Mouse (Mus musculus): ENCODE measurements around the gene Cops9. TPM values are rescaled to one million over a fixed set of nuclear protein-coding genes. Genes with fewer than 3 reads are reported as not detected.

The Cops9 gene
- polyA plus RNA-seq, 1 experiment: 507 TPM

- H3K79me2 ChIP-seq (ENCODE audit: control insufficient read depth, insufficient read depth): no peaks in the 10 kb centered on the region
- H3K4me3 ChIP-seq: no peak overlapping the region
- H3K27me3 ChIP-seq (ENCODE audit: control insufficient read depth, insufficient read depth, insufficient read length): no peaks in the 10 kb centered on the region
- H3ac ChIP-seq (ENCODE audit: control insufficient read depth, insufficient read length): no peak overlapping the region
- H3K4me2 ChIP-seq (ENCODE audit: low read depth): no peak overlapping the region
- H3K36me3 ChIP-seq (ENCODE audit: control insufficient read depth, insufficient read depth): no peaks in the 10 kb centered on the region
- TF ChIP-seq MYOD1 (IDR thresholded peaks at IDR 0.05; ENCODE audit: control insufficient read depth in 1 of 3, insufficient read length in 2 of 3, low read depth in 2 of 3) (no peak), E2F4 (IDR thresholded peaks at IDR 0.05; ENCODE audit: insufficient read depth) (no peak), REST (IDR thresholded peaks at IDR 0.05; ENCODE audit: insufficient read depth, insufficient read length) (no peak), MYOG (IDR thresholded peaks at IDR 0.05; ENCODE audit: control insufficient read depth in 1 of 3, insufficient read depth in 1 of 3, insufficient read length in 2 of 3, low read depth in 2 of 3) (no peak), USF1 (IDR thresholded peaks at IDR 0.05; ENCODE audit: low read depth) (no peak), SRF (IDR thresholded peaks at IDR 0.05; ENCODE audit: control insufficient read depth, insufficient read length, low read depth) (no peak), POLR2AphosphoS2 (IDR thresholded peaks at IDR 0.05; ENCODE audit: insufficient read length, low read depth) (no peak), TCF12 (IDR thresholded peaks at IDR 0.05; ENCODE audit: insufficient read depth, poor library complexity, severe bottlenecking) (no peak), MAX (IDR thresholded peaks at IDR 0.05; ENCODE audit: low read depth) (no peak), TCF3 (IDR thresholded peaks at IDR 0.05; ENCODE audit: insufficient read length, low read depth) (no peak), CEBPB (IDR thresholded peaks at IDR 0.05; ENCODE audit: insufficient read depth, poor library complexity, severe bottlenecking) (no peak), POLR2A (IDR thresholded peaks at IDR 0.05; ENCODE audit: insufficient read length, low read depth) (no peak)
Measured at GRCm38 (mm10) chr1:92657025-92657820, 15.4 kb upstream of the Cops9 start.

GRCm38 (mm10) chr1:92654676-92655075 is 12.9 kb upstream of the Cops9 start:
- Histone ChIP-seq H3K79me2 (ENCODE audit: control insufficient read depth, insufficient read depth) (no peaks in the 10 kb centered on the region), H3K4me2 (ENCODE audit: low read depth) (no peak overlapping the region), H3ac (ENCODE audit: control insufficient read depth, insufficient read length) (no peak overlapping the region), H3K36me3 (ENCODE audit: control insufficient read depth, insufficient read depth) (no peaks in the 10 kb centered on the region), H3K27me3 (ENCODE audit: control insufficient read depth, insufficient read depth, insufficient read length) (no peaks in the 10 kb centered on the region), H3K4me3 (no peak overlapping the region)
- no peak for TF ChIP-seq SRF (IDR thresholded peaks at IDR 0.05; ENCODE audit: control insufficient read depth, insufficient read length, low read depth)
- no peak for TF ChIP-seq REST (IDR thresholded peaks at IDR 0.05; ENCODE audit: insufficient read depth, insufficient read length)
- TF ChIP-seq TCF12 (IDR thresholded peaks at IDR 0.05; ENCODE audit: insufficient read depth, poor library complexity, severe bottlenecking): no peak
- TF ChIP-seq TCF3 (IDR thresholded peaks at IDR 0.05; ENCODE audit: insufficient read length, low read depth): no peak
- TF ChIP-seq POLR2AphosphoS2 (IDR thresholded peaks at IDR 0.05; ENCODE audit: insufficient read length, low read depth): no peak
- no peak for TF ChIP-seq CEBPB (IDR thresholded peaks at IDR 0.05; ENCODE audit: insufficient read depth, poor library complexity, severe bottlenecking)
- TF ChIP-seq MYOG (IDR thresholded peaks at IDR 0.05; ENCODE audit: control insufficient read depth in 1 of 3, insufficient read depth in 1 of 3, insufficient read length in 2 of 3, low read depth in 2 of 3): no peak
- TF ChIP-seq MYOD1 (IDR thresholded peaks at IDR 0.05; ENCODE audit: control insufficient read depth in 1 of 3, insufficient read length in 2 of 3, low read depth in 2 of 3): no peak
- TF ChIP-seq USF1 (IDR thresholded peaks at IDR 0.05; ENCODE audit: low read depth): no peak
- no peak for TF ChIP-seq E2F4 (IDR thresholded peaks at IDR 0.05; ENCODE audit: insufficient read depth)
- TF ChIP-seq POLR2A (IDR thresholded peaks at IDR 0.05; ENCODE audit: insufficient read length, low read depth): no peak
- TF ChIP-seq MAX (IDR thresholded peaks at IDR 0.05; ENCODE audit: low read depth): no peak

DNA sequence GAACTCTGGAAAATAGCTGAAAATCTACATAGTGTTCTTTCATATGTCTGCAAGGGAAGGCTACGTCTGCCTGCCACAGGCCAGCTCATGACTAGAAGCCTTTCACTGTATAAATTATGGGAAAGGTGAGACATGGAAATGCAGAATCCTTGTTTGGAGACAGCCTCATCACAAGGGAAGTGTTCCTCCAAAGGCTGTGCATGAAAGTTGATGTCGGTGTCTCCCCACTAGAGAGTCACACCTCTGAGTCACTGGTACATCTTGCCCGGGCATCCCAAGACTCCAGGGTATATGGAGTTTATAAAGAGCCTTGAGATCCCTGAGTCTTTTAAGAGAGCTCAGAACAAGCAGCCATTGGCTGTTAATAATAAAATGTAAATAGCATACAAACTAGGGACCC is 11.4 kb upstream of the Cops9 start:
- H3K4me3 ChIP-seq: no peak overlapping the region
- H3K36me3 ChIP-seq (ENCODE audit: control insufficient read depth, insufficient read depth): no peaks in the 10 kb centered on the region
- TF ChIP-seq CEBPB (IDR thresholded peaks at IDR 0.05; ENCODE audit: insufficient read depth, poor library complexity, severe bottlenecking) (no peak), TCF12 (IDR thresholded peaks at IDR 0.05; ENCODE audit: insufficient read depth, poor library complexity, severe bottlenecking) (no peak), POLR2AphosphoS2 (IDR thresholded peaks at IDR 0.05; ENCODE audit: insufficient read length, low read depth) (no peak), E2F4 (IDR thresholded peaks at IDR 0.05; ENCODE audit: insufficient read depth) (no peak), REST (IDR thresholded peaks at IDR 0.05; ENCODE audit: insufficient read depth, insufficient read length) (no peak), USF1 (IDR thresholded peaks at IDR 0.05; ENCODE audit: low read depth) (no peak), POLR2A (IDR thresholded peaks at IDR 0.05; ENCODE audit: insufficient read length, low read depth) (no peak), MYOG (IDR thresholded peaks at IDR 0.05; ENCODE audit: control insufficient read depth in 1 of 3, insufficient read depth in 1 of 3, insufficient read length in 2 of 3, low read depth in 2 of 3) (no peak), MYOD1 (IDR thresholded peaks at IDR 0.05; ENCODE audit: control insufficient read depth in 1 of 3, insufficient read length in 2 of 3, low read depth in 2 of 3) (no peak), TCF3 (IDR thresholded peaks at IDR 0.05; ENCODE audit: insufficient read length, low read depth) (no peak), SRF (IDR thresholded peaks at IDR 0.05; ENCODE audit: control insufficient read depth, insufficient read length, low read depth) (no peak), MAX (IDR thresholded peaks at IDR 0.05; ENCODE audit: low read depth) (no peak)
- H3K79me2 ChIP-seq (ENCODE audit: control insufficient read depth, insufficient read depth): no peaks in the 10 kb centered on the region
- H3ac ChIP-seq (ENCODE audit: control insufficient read depth, insufficient read length): no peak overlapping the region
- no peaks in the 10 kb centered on the region for H3K27me3 ChIP-seq (ENCODE audit: control insufficient read depth, insufficient read depth, insufficient read length)
- H3K4me2 ChIP-seq (ENCODE audit: low read depth): no peak overlapping the region

GRCm38 (mm10) chr1:92651467-92651866 is 9.7 kb upstream of the Cops9 start:
- TF ChIP-seq USF1 (IDR thresholded peaks at IDR 0.05; ENCODE audit: low read depth) (no peak), TCF3 (IDR thresholded peaks at IDR 0.05; ENCODE audit: insufficient read length, low read depth) (no peak), TCF12 (IDR thresholded peaks at IDR 0.05; ENCODE audit: insufficient read depth, poor library complexity, severe bottlenecking) (no peak), SRF (IDR thresholded peaks at IDR 0.05; ENCODE audit: control insufficient read depth, insufficient read length, low read depth) (no peak), POLR2AphosphoS2 (IDR thresholded peaks at IDR 0.05; ENCODE audit: insufficient read length, low read depth) (no peak), POLR2A (IDR thresholded peaks at IDR 0.05; ENCODE audit: insufficient read length, low read depth) (no peak), E2F4 (IDR thresholded peaks at IDR 0.05; ENCODE audit: insufficient read depth) (no peak), MYOG (IDR thresholded peaks at IDR 0.05; ENCODE audit: control insufficient read depth in 1 of 3, insufficient read depth in 1 of 3, insufficient read length in 2 of 3, low read depth in 2 of 3) (no peak), MAX (IDR thresholded peaks at IDR 0.05; ENCODE audit: low read depth) (no peak), MYOD1 (IDR thresholded peaks at IDR 0.05; ENCODE audit: control insufficient read depth in 1 of 3, insufficient read length in 2 of 3, low read depth in 2 of 3) (no peak), REST (IDR thresholded peaks at IDR 0.05; ENCODE audit: insufficient read depth, insufficient read length) (no peak), CEBPB (IDR thresholded peaks at IDR 0.05; ENCODE audit: insufficient read depth, poor library complexity, severe bottlenecking) (no peak)

More at GRCm38 (mm10) chr1:92651467-92651866, 9.7 kb upstream of the Cops9 start:
- Histone ChIP-seq H3ac (ENCODE audit: control insufficient read depth, insufficient read length) (no peak overlapping the region), H3K79me2 (ENCODE audit: control insufficient read depth, insufficient read depth) (no peaks in the 10 kb centered on the region), H3K36me3 (ENCODE audit: control insufficient read depth, insufficient read depth) (no peaks in the 10 kb centered on the region), H3K4me3 (no peak overlapping the region), H3K4me2 (ENCODE audit: low read depth) (no peak overlapping the region), H3K27me3 (ENCODE audit: control insufficient read depth, insufficient read depth, insufficient read length) (no peaks in the 10 kb centered on the region)

Measured in myocyte (in vitro differentiated cells).